Mouse (Mus musculus) forebrain, embryonic 13.5 days (tissue): ENCODE data around the gene Tmem206. TPM values are rescaled to one million over a fixed set of nuclear protein-coding genes. Genes with fewer than 3 reads are reported as not detected.

Experiments
- ATAC-seq: fragments of 200-750 bp; cut with Nextera tagmentation; 2 replicates; pipeline ENCODE4 v1.8.0; 2017
- H3K27ac ChIP-seq: fragments of 300-500 bp; sonication (generic); 2 replicates; pipeline ENCODE4 v1.5.1; 2015; ENCODE audit warnings: inconsistent platforms, mild to moderate bottlenecking, moderate library complexity
- H3K27me3 ChIP-seq: fragments of 300-500 bp; sonication (generic); 2 replicates; pipeline ENCODE4 v1.6.1; 2015; ENCODE audit warnings: mild to moderate bottlenecking, inconsistent platforms
- H3K36me3 ChIP-seq: fragments of 300-500 bp; sonication (generic); 2 replicates; pipeline ENCODE4 v1.6.1; 2015; ENCODE audit warnings: mild to moderate bottlenecking, inconsistent platforms; ENCODE audit not compliant: poor library complexity, severe bottlenecking
- H3K4me1 ChIP-seq: fragments of 300-500 bp; sonication (generic); 2 replicates; pipeline ENCODE4 v1.6.1; 2015; ENCODE audit warnings: inconsistent platforms
- H3K4me2 ChIP-seq: fragments of 300-500 bp; sonication (generic); 2 replicates; pipeline ENCODE4 v1.6.1; 2015; ENCODE audit warnings: inconsistent platforms, mild to moderate bottlenecking, moderate library complexity
- H3K4me3 ChIP-seq: fragments of 300-500 bp; sonication (generic); 2 replicates; pipeline ENCODE4 v1.5.1; 2015; ENCODE audit warnings: mild to moderate bottlenecking, inconsistent platforms
- H3K9ac ChIP-seq: fragments of 300-500 bp; sonication (generic); 2 replicates; pipeline ENCODE4 v1.6.1; 2015; ENCODE audit warnings: mild to moderate bottlenecking, inconsistent platforms
- H3K9me3 ChIP-seq: fragments of 300-500 bp; sonication (generic); replicated peaks from 2 replicates; pipeline ENCODE4 v1.6.1; 2016; ENCODE audit warnings: inconsistent platforms
- WGBS: fragments of 180-500 bp; shearing (Covaris S2); methylation state at CpG from one replicate; pipeline ENCODE4 v1.1.7; 2015; 5-methylcytosine and 5-hydroxymethylcytosine counted together
- polyA plus RNA-seq: library from polyadenylated mRNA; unstranded; fragments of >200 nt; fragmentation: Nextera tagmentation; extraction: Ambion mirVana; gene quantifications from 2 replicates; pipeline ENCODE4 v1.2.1, GENCODE M21; 2015

The Tmem206 gene
- polyA plus RNA-seq, 1 experiment from 2014 or later, result 41.3 TPM

GRCm38 (mm10) chr1:191295784-191296183 lies 29.9 kb upstream of the Tmem206 start:
- WGBS, result 40% methylated on average over 3 of the region's 3 CpGs
- Histone ChIP-seq H3K27ac (no peak overlapping the region), H3K9ac (no peak overlapping the region), H3K9me3 (no peaks in the 10 kb centered on the region), H3K4me2 (no peak overlapping the region), H3K4me3 (no peak overlapping the region), H3K36me3 (no peaks in the 10 kb centered on the region), H3K4me1 (no peaks in the 10 kb centered on the region), H3K27me3 (no peaks in the 10 kb centered on the region)
- no peak for ATAC-seq

- WGBS, result 78% methylated on average over 5 of the region's 5 CpGs
- no peaks in the 10 kb centered on the region for H3K27me3 ChIP-seq
- H3K4me1 ChIP-seq, result no peaks in the 10 kb centered on the region
- H3K4me3 ChIP-seq, result no peak overlapping the region
- H3K36me3 ChIP-seq, result no peaks in the 10 kb centered on the region
- ATAC-seq, result no peak
- no peak overlapping the region for H3K27ac ChIP-seq
- no peak overlapping the region for H3K9ac ChIP-seq
- H3K4me2 ChIP-seq, result no peak overlapping the region
- H3K9me3 ChIP-seq, result no peaks in the 10 kb centered on the region
Measured at GRCm38 (mm10) chr1:191296445-191296844, 29.3 kb upstream of the Tmem206 start.

GRCm38 (mm10) chr1:191298304-191298703 lies 27.4 kb upstream of the Tmem206 start:
- Histone ChIP-seq H3K27me3 (no peaks in the 10 kb centered on the region), H3K9ac (no peak overlapping the region), H3K27ac (no peak overlapping the region), H3K9me3 (no peaks in the 10 kb centered on the region), H3K4me1 (no peaks in the 10 kb centered on the region), H3K36me3 (no peaks in the 10 kb centered on the region), H3K4me2 (no peak overlapping the region), H3K4me3 (no peak overlapping the region)
- 90% methylated on average over 4 of the region's 4 CpGs for WGBS
- no peak for ATAC-seq

GRCm38 (mm10) chr1:191299215-191299942 lies 26.3 kb upstream of the Tmem206 start:
- Histone ChIP-seq H3K9ac (no peak overlapping the region), H3K4me1 (no peaks in the 10 kb centered on the region), H3K36me3 (no peaks in the 10 kb centered on the region), H3K27me3 (no peaks in the 10 kb centered on the region), H3K27ac (no peak overlapping the region), H3K4me2 (no peak overlapping the region), H3K9me3 (no peaks in the 10 kb centered on the region), H3K4me3 (no peak overlapping the region)
- 59% methylated on average over 11 of the region's 11 CpGs for WGBS
- ATAC-seq, result no peak

- WGBS, result 41% methylated on average over 4 of the region's 4 CpGs
- no peak for ATAC-seq
- no peaks in the 10 kb centered on the region for H3K27me3 ChIP-seq
Measured at GRCm38 (mm10) chr1:191301903-191302302, 23.8 kb upstream of the Tmem206 start.

GRCm38 (mm10) chr1:191303736-191304135 lies 22.0 kb upstream of the Tmem206 start:
- WGBS, result 69% methylated on average over 3 of the region's 3 CpGs
- ATAC-seq, result no peak
- H3K4me2 ChIP-seq, result no peak overlapping the region
- H3K27ac ChIP-seq, result no peak overlapping the region
- H3K4me1 ChIP-seq, result no peaks in the 10 kb centered on the region
- H3K9me3 ChIP-seq, result no peaks in the 10 kb centered on the region
- H3K27me3 ChIP-seq, result no peaks in the 10 kb centered on the region
- H3K4me3 ChIP-seq, result no peak overlapping the region
- peaks cover 11% of the 10 kb centered on the region; the same call in 1 of the 2 replicates for H3K36me3 ChIP-seq
- no peak overlapping the region for H3K9ac ChIP-seq

More at GRCm38 (mm10) chr1:191301903-191302302, 23.8 kb upstream of the Tmem206 start:
- Histone ChIP-seq H3K36me3 (0 out of 2 replicates have a peak, but pooled peaks cover 5% of the 10 kb centered on the region), H3K27ac (no peak overlapping the region), H3K9me3 (no peaks in the 10 kb centered on the region), H3K9ac (no peak overlapping the region), H3K4me3 (no peak overlapping the region), H3K4me1 (no peaks in the 10 kb centered on the region), H3K4me2 (no peak overlapping the region)

- Histone ChIP-seq H3K9me3 (no peaks in the 10 kb centered on the region), H3K4me3 (no peak overlapping the region), H3K27me3 (no peaks in the 10 kb centered on the region), H3K4me1 (no peaks in the 10 kb centered on the region), H3K36me3 (peaks cover 11% of the 10 kb centered on the region; the same call in 1 of the 2 replicates), H3K27ac (no peak overlapping the region), H3K4me2 (no peak overlapping the region), H3K9ac (no peak overlapping the region)
- WGBS, result 79% methylated on average over 6 of the region's 6 CpGs
- no peak for ATAC-seq
Measured at GRCm38 (mm10) chr1:191304216-191304615, 21.5 kb upstream of the Tmem206 start.

DNA sequence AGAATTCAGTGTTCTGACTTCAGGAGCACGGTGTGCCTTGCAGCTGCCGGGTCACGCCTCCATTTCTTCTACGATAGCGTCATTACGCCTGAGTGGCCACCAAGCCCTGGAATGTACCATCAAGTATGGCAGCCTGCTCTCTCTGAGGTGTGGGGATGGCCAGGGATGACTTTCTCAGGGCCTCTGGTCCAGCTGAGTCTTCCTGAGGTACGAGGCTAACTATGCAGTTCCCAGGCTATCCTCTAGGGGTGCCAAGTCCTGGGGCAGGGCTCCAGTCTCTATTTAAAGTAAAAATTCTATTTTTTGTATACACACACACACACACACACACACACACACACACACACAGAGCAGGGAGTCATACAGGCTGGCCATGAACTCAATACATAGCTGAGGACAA lies 20.1 kb upstream of the Tmem206 start:
- H3K4me2 ChIP-seq, result no peak overlapping the region
- no peaks in the 10 kb centered on the region for H3K4me1 ChIP-seq
- no peaks in the 10 kb centered on the region for H3K27me3 ChIP-seq
- H3K9me3 ChIP-seq, result no peaks in the 10 kb centered on the region
- H3K27ac ChIP-seq, result no peak overlapping the region
- peaks cover 11% of the 10 kb centered on the region; the same call in 1 of the 2 replicates for H3K36me3 ChIP-seq
- no peak for ATAC-seq
- no peak overlapping the region for H3K9ac ChIP-seq
- H3K4me3 ChIP-seq, result no peak overlapping the region
- WGBS, result 72% methylated on average over 7 of the region's 7 CpGs

GRCm38 (mm10) chr1:191306316-191306715 lies 19.4 kb upstream of the Tmem206 start:
- Histone ChIP-seq H3K36me3 (peaks cover 11% of the 10 kb centered on the region; the same call in 1 of the 2 replicates), H3K27me3 (no peaks in the 10 kb centered on the region)

DNA sequence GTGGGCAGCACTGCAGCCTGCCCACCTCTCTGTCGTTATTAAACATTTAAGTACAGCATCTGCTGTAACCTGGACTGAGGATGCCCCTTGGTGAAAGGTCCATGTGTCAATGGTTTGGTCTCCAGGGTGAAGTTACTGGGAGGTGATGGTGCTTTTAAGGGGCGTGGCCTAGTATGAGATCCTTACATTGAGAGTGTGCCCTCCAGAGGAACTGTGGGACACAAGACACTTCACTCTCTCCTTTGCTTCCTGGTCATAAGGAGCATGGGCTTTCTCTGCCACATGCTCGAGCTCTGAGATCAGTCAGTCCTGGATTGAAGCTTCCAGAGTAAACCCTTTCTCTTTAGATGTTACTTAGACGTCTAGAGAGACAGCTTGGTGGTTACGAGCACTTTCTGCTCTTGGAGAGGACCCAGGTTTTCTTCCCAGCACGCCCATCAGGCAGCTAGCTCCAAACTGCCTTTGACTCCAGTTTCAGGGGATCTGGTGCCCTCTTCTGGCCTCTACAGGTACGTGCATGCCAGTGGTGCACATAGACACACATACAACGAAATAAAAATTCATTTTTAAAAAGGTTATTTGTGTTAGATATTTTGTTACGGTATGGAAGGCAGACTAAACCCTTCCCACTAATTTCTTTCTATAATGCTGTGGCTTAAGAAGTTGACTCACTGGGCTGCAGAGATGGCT lies 17.8 kb upstream of the Tmem206 start:
- no peak overlapping the region for H3K4me2 ChIP-seq

More at GRCm38 (mm10) chr1:191306316-191306715, 19.4 kb upstream of the Tmem206 start:
- Histone ChIP-seq H3K9ac (no peak overlapping the region), H3K9me3 (no peaks in the 10 kb centered on the region), H3K27ac (no peak overlapping the region), H3K4me2 (no peak overlapping the region), H3K4me1 (no peaks in the 10 kb centered on the region), H3K4me3 (no peak overlapping the region)
- WGBS, result 87% methylated on average over 9 of the region's 9 CpGs
- no peak for ATAC-seq

GRCm38 (mm10) chr1:191311296-191311898 lies 14.3 kb upstream of the Tmem206 start:
- Histone ChIP-seq H3K9ac (no peak overlapping the region), H3K4me3 (no peak overlapping the region), H3K4me2 (no peak overlapping the region), H3K36me3 (peaks cover 9% of the 10 kb centered on the region; the same call in 1 of the 2 replicates), H3K9me3 (no peaks in the 10 kb centered on the region), H3K27ac (no peak overlapping the region), H3K27me3 (0 out of 2 replicates have a peak, but pooled peaks cover 3% of the 10 kb centered on the region), H3K4me1 (0 out of 2 replicates have a peak, but pooled peaks cover 3% of the 10 kb centered on the region)
- WGBS, result 81% methylated on average over 4 of the region's 4 CpGs
- no peak for ATAC-seq

More for the DNA sequence above, 17.8 kb upstream of the Tmem206 start:
- no peak overlapping the region for H3K4me3 ChIP-seq
- 83% methylated on average over 9 of the region's 9 CpGs for WGBS
- H3K9ac ChIP-seq, result no peak overlapping the region
- H3K27me3 ChIP-seq, result no peaks in the 10 kb centered on the region
- H3K27ac ChIP-seq, result no peak overlapping the region
- peaks cover 11% of the 10 kb centered on the region; the same call in 1 of the 2 replicates for H3K36me3 ChIP-seq
- no peaks in the 10 kb centered on the region for H3K9me3 ChIP-seq
- ATAC-seq, result no peak
- H3K4me1 ChIP-seq, result 0 out of 2 replicates have a peak, but pooled peaks cover 3% of the 10 kb centered on the region

DNA sequence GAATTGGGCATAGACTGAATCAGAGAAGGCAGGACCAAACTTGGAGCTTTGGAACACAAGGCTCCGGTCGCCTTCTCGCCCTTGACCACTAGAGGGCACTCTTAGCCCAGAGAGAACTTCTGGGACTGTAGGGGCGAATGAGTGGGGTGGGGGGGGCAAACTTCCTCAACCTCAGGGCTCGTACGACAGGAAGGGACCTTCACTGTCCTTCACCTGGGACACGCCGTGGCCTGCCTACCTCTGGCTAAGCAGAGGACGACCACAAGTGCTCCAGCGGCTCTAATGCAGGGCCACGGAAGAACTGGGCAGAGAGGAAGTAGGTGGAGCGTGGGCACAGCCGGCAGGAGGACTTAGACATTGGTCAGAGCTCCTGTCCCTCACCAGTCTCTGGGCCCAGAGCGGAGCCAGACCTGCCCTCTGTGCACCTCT lies 13.2 kb upstream of the Tmem206 start:
- Histone ChIP-seq H3K27me3 (0 out of 2 replicates have a peak, but pooled peaks cover 3% of the 10 kb centered on the region), H3K4me3 (peak overlapping the region; percentile 49), H3K4me1 (peaks cover 9% of the 10 kb centered on the region), H3K9ac (peak overlapping the region; percentile 62), H3K27ac (no peak overlapping the region), H3K4me2 (peak overlapping the region; percentile 63), H3K9me3 (no peaks in the 10 kb centered on the region), H3K36me3 (peaks cover 6% of the 10 kb centered on the region; the same call in 1 of the 2 replicates)
- ATAC-seq, result peak; percentile 89
- WGBS, result under 1% methylated on average over 14 of the region's 14 CpGs
